Mouse (Mus musculus): ENCODE results near the gene Dcdc2a. TPM values are rescaled to one million over a fixed set of nuclear protein-coding genes. Genes with fewer than 3 reads are reported as not detected.

Dcdc2a gene
- polyA plus RNA-seq, 1 experiment from 2014 or later = 0.12 TPM

DNA sequence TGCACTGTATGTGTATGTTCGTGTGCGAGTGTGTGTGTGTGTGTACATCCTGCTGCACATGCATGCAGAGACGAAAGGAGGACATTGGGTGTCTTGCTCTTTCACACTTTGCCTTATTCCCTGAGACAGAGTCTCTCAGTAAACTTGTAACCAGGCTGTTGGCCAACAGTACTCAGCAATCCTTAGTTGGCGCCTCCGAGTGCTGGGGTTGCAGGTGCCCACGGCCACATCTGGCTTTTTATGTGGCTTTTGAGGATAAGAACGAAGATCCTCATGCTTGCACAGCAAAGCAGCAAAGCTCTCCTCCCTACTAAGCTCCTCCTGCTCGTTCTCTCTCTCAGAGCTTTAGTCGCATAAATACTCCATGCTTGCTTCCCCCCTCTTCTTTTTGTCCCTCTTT, 73.0 kb downstream of the Dcdc2a start:
- no peak for TF ChIP-seq CTCF (IDR thresholded peaks at IDR 0.05; ENCODE audit: low read depth)
- no peak overlapping the region for H3K27ac ChIP-seq (ENCODE audit: low read depth)
- ATAC-seq (ENCODE audit: insufficient read depth) = no peak
- DNase-seq = no peak
- H3K27me3 ChIP-seq (ENCODE audit: insufficient read depth, low read length) = no peaks in the 10 kb centered on the region
- H3K4me2 ChIP-seq = no peak overlapping the region
- H3K36me3 ChIP-seq (ENCODE audit: insufficient read depth) = no peaks in the 10 kb centered on the region
- no peak overlapping the region for H3K4me3 ChIP-seq (ENCODE audit: low read depth, low read length)
- no peaks in the 10 kb centered on the region for H3K4me1 ChIP-seq (ENCODE audit: insufficient read depth)
- no peak overlapping the region for H3K9ac ChIP-seq
- no peaks in the 10 kb centered on the region for H3K9me3 ChIP-seq (ENCODE audit: low read depth, low read length)
- 80% methylated on average over 9 of the region's 9 CpGs for WGBS

DNA sequence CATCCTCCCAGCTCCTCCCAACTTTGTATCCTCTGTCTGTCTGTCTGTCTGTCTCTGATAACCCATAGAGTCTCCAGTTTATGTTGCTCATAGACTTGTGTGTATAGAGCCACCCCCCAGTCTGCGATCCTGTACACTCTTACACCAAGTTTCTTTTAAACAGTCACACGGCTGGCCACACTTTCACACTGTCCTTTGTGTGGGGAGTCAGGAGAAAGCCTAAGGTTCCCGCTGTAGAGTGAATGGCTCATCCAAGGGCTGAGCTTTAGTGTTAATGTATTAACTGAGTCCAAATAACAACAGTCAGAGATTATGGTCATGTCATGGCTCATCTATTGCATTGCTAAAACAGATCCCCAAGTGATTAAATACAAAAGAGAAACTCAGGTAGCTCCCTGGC, 87.3 kb downstream of the Dcdc2a start:
- Histone ChIP-seq H3K9ac (no peak overlapping the region), H3K27ac (ENCODE audit: low read depth) (no peak overlapping the region), H3K4me3 (ENCODE audit: low read depth, low read length) (no peak overlapping the region), H3K4me2 (no peak overlapping the region), H3K36me3 (ENCODE audit: insufficient read depth) (no peaks in the 10 kb centered on the region), H3K27me3 (ENCODE audit: insufficient read depth, low read length) (no peaks in the 10 kb centered on the region), H3K4me1 (ENCODE audit: insufficient read depth) (no peaks in the 10 kb centered on the region), H3K9me3 (ENCODE audit: low read depth, low read length) (no peaks in the 10 kb centered on the region)
- WGBS = 82% methylated on average over 3 of the region's 3 CpGs
- TF ChIP-seq CTCF (IDR thresholded peaks at IDR 0.05; ENCODE audit: low read depth) = no peak
- no peak for DNase-seq
- ATAC-seq (ENCODE audit: insufficient read depth) = no peak

DNA sequence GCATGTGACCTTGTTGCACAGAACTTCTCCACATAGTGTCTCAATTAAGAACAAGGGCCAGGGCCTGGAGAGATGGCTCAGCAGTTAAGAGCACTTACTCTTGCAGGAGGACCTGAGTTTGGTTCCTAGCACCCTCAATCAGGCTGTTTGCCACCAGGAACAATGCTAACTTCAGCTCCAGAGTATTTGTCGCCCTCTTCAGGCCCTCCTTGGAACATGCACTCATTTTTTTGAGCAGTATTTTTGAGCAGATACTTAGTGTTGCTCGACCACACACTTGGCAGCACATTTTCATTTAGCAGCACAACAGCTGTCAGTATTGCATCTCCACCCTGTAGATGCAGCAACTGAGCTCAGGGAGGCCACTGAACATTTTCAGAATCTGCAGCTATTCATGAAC, 88.3 kb downstream of the Dcdc2a start:
- Histone ChIP-seq H3K27me3 (ENCODE audit: insufficient read depth, low read length) (no peaks in the 10 kb centered on the region), H3K4me2 (no peak overlapping the region), H3K4me1 (ENCODE audit: insufficient read depth) (no peaks in the 10 kb centered on the region), H3K36me3 (ENCODE audit: insufficient read depth) (no peaks in the 10 kb centered on the region), H3K9me3 (ENCODE audit: low read depth, low read length) (no peaks in the 10 kb centered on the region), H3K27ac (ENCODE audit: low read depth) (no peak overlapping the region), H3K4me3 (ENCODE audit: low read depth, low read length) (no peak overlapping the region), H3K9ac (no peak overlapping the region)
- 58% methylated on average over 2 of the region's 2 CpGs for WGBS
- TF ChIP-seq CTCF (IDR thresholded peaks at IDR 0.05; ENCODE audit: low read depth) = peak; percentile 6; the same call in 1 of the 2 replicates
- ATAC-seq (ENCODE audit: insufficient read depth) = no peak
- no peak for DNase-seq

DNA sequence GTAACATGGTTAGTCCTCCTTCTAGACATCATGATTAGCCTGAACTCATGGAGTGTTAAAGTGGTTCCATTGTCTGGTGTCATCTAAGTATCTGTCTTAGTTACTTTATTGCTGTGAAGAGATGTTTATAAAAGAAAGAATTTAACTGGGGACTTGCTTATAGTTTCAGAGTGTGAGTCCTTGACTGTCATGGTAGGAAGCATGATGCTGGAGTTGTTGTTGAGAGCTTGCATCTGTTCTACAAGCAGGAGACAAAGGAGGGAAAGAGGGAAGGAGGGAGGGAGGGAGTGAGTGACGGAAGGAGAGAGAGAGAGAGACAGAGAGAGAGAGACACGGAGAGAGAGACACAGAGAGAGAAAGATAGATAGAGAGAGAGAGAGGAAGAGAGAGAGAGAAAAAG, 90.4 kb downstream of the Dcdc2a start:
- Histone ChIP-seq H3K4me2 (no peak overlapping the region), H3K27ac (ENCODE audit: low read depth) (no peak overlapping the region), H3K27me3 (ENCODE audit: insufficient read depth, low read length) (no peaks in the 10 kb centered on the region), H3K4me1 (ENCODE audit: insufficient read depth) (no peaks in the 10 kb centered on the region), H3K4me3 (ENCODE audit: low read depth, low read length) (no peak overlapping the region), H3K9ac (no peak overlapping the region), H3K9me3 (ENCODE audit: low read depth, low read length) (no peaks in the 10 kb centered on the region), H3K36me3 (ENCODE audit: insufficient read depth) (no peaks in the 10 kb centered on the region)
- ATAC-seq (ENCODE audit: insufficient read depth) = peak; percentile 90
- WGBS = 30% methylated on average over 2 of the region's 2 CpGs
- peak; percentile 68 for DNase-seq
- no peak for TF ChIP-seq CTCF (IDR thresholded peaks at IDR 0.05; ENCODE audit: low read depth)

DNA sequence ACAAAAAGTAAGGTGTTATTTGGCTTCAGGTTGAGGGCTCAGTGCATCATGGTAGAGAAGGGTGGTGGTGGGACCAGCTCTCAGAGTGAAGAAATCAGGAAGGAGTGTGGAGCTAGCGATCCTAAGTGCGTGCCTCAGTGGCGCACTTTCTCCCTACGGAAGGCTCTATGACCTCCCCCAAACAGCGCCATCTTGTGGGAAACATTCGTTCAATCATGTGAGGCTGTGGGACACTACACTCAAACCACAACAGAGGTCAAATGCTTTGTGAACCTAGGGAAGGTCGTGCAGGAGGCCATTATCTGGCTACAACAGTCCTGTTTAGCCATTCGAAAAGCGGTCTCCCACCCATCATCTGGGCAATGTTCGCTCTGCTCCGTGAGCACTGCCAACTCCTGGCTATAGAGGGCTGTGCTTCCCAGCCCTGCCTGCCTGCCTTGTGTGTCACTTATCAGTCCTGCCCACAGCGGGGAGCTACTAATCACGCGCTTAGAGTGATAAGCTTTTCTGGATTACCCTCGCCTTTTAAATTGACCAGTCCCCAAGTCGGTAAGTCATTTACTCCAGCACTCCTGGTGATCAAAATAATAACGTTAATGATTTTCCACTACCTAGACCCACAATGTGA, 94.5 kb downstream of the Dcdc2a start:
- no peak overlapping the region for H3K27ac ChIP-seq (ENCODE audit: low read depth)
- H3K9ac ChIP-seq = no peak overlapping the region
- no peak overlapping the region for H3K4me2 ChIP-seq
- H3K9me3 ChIP-seq (ENCODE audit: low read depth, low read length) = no peaks in the 10 kb centered on the region
- DNase-seq = no peak
- TF ChIP-seq CTCF (IDR thresholded peaks at IDR 0.05; ENCODE audit: low read depth) = 0 out of 2 replicates have a peak, but pooled peaks have one; percentile 8
- no peak for ATAC-seq (ENCODE audit: insufficient read depth)
- 31% methylated on average over 17 of the region's 17 CpGs for WGBS
- no peak overlapping the region for H3K4me3 ChIP-seq (ENCODE audit: low read depth, low read length)
- no peaks in the 10 kb centered on the region for H3K36me3 ChIP-seq (ENCODE audit: insufficient read depth)
- no peaks in the 10 kb centered on the region for H3K4me1 ChIP-seq (ENCODE audit: insufficient read depth)
- H3K27me3 ChIP-seq (ENCODE audit: insufficient read depth, low read length) = no peaks in the 10 kb centered on the region

DNA sequence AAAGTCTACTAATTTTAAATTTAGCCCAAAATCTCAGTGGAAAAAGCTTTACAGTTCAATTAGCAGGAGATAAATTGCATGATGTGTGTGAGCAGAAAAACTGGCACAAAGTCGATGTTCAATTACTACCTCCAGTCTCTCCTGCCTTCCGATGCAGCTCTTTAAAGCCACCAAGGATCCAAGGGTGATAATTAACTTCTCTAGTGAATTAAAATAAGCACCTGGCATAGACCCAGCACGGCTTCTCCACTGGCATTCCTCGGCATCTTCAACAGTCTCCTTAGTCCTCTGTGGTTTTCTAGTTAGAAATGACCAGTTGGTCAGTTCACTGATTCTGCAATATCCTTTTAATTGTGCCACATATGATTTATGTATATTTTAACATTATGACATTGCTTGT, 95.1 kb downstream of the Dcdc2a start:
- 58% methylated on average over 4 of the region's 4 CpGs for WGBS
- no peak overlapping the region for H3K4me3 ChIP-seq (ENCODE audit: low read depth, low read length)
- no peaks in the 10 kb centered on the region for H3K36me3 ChIP-seq (ENCODE audit: insufficient read depth)

DNA sequence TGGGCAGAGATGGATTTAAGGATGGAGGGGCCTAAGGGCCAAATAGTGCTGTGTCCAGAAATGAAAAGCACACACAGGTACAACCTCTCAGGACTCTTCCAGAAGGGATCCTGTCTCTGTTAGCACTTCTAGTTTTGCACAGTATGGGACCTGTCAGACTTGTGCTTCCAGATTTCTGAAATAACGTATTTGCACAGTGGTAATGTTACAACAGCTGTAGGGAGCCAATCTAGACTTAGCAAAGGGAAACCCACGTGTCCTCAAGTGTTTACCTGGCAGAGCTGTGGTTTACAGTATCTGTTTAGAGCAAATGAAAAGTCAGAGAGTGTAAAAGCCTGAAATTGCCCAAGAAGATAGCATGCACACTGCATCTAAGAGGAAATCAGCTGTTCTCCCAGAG, 104.1 kb downstream of the Dcdc2a start:
- Histone ChIP-seq H3K9ac (no peak overlapping the region), H3K27me3 (ENCODE audit: insufficient read depth, low read length) (no peaks in the 10 kb centered on the region), H3K9me3 (ENCODE audit: low read depth, low read length) (no peaks in the 10 kb centered on the region), H3K36me3 (ENCODE audit: insufficient read depth) (no peaks in the 10 kb centered on the region), H3K27ac (ENCODE audit: low read depth) (peak overlapping the region; percentile 6; the same call in 1 of the 2 replicates), H3K4me3 (ENCODE audit: low read depth, low read length) (no peak overlapping the region), H3K4me1 (ENCODE audit: insufficient read depth) (no peaks in the 10 kb centered on the region), H3K4me2 (no peak overlapping the region)
- no peak for TF ChIP-seq CTCF (IDR thresholded peaks at IDR 0.05; ENCODE audit: low read depth)
- 39% methylated on average over 2 of the region's 2 CpGs for WGBS
- ATAC-seq (ENCODE audit: insufficient read depth) = peak; percentile 89
- peak; percentile 50 for DNase-seq

More for the DNA sequence above, 95.1 kb downstream of the Dcdc2a start:
- TF ChIP-seq CTCF (IDR thresholded peaks at IDR 0.05; ENCODE audit: low read depth) = no peak
- no peak for DNase-seq
- Histone ChIP-seq H3K27ac (ENCODE audit: low read depth) (no peak overlapping the region), H3K4me2 (no peak overlapping the region), H3K27me3 (ENCODE audit: insufficient read depth, low read length) (no peaks in the 10 kb centered on the region), H3K9me3 (ENCODE audit: low read depth, low read length) (no peaks in the 10 kb centered on the region), H3K9ac (no peak overlapping the region), H3K4me1 (ENCODE audit: insufficient read depth) (no peaks in the 10 kb centered on the region)
- ATAC-seq (ENCODE audit: insufficient read depth) = no peak

All from lung, embryonic 14.5 days (tissue).